Mouse (Mus musculus): ENCODE results near the gene AC170998.1.

- no peak for TF ChIP-seq EP300 (IDR thresholded peaks at IDR 0.05; ENCODE audit: low read depth)
- TF ChIP-seq CTCF (IDR thresholded peaks at IDR 0.05; ENCODE audit: low read depth) = no peak
Measured at GRCm38 (mm10) chr17:28766203-28766602, 40.3 kb downstream of the AC170998.1 start.

Data from liver, embryonic 14.5 days (tissue).